Mouse (Mus musculus) testis, adult 2 months (tissue): ENCODE results near the gene Ust.

ENCODE experiments used
- CTCF ChIP-seq: fragments of 200-500 bp; IDR thresholded peaks from 2 replicates; pipeline ENCODE4 v1.5.1; 2012; ENCODE audit warnings: low read depth, mild to moderate bottlenecking, inconsistent platforms, low read length, moderate library complexity; ENCODE audit not compliant: control insufficient read depth, insufficient read depth, insufficient replicate concordance
- POLR2A ChIP-seq: fragments of 200-500 bp; IDR thresholded peaks from 2 replicates; pipeline ENCODE4 v1.6.1; 2012; ENCODE audit warnings: low read depth, mild to moderate bottlenecking, inconsistent platforms, low read length, moderate library complexity; ENCODE audit not compliant: control insufficient read depth

DNA sequence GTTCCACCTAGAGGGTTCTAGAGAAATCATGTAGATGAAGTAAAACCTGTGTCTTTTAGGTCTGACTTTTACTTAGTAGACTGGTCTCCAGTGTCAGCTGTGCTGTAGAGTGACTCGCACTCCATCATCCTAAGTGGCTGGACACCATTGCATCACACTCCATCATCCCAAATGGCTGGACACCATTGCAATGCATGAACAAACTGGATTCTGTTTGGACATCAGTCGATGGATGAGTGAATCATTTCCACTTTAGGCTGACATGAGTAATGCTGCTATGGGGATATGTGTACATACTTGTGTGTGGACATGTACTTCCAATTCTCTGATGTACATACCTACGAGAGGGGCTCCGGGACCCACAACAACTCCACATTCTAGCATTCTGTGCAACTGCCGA lies 187.7 kb downstream of the Ust start:
- no peak for TF ChIP-seq CTCF
- no peak for TF ChIP-seq POLR2A
